Mouse (Mus musculus): ENCODE measurements around the gene Tceanc.

The Tceanc gene

DNA sequence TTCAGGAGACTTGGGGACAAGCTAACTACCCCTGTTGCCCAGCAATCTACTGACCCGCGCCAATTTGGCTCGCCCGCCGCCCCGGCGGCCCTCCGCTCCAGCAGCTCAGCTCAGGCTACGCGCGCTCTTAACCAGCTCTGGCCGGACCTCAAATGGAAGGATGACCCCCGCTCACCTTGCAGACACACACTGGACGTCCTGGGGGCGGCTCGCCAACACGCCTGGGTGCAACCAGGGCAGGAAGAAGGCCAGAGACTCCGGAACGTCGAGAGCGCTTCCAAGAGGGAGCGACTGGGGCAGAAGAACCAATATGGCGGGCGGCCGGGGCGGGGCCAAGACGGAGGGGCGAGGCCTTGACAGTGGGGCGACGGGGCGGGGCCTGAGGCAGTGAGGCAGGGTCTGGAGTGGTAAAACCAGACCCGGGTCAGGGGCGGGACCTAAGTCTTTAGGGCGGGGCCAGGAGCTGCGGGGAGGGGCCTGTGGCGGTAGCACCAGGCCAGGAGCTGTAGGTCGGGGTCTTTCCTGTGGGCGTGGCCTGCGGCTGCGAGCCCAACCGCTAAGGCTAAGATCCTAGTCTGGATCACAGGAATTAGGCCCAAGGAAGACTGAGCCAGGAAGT is 38.9 kb downstream of the Tceanc start, which contains the start of gene Rab9:
Gene Rab9 (minus strand): TSS at position 503 of the 619 bp plus-strand sequence.
- DNase-seq (ENCODE audit: low spot score) = peak; percentile 94

DNA sequence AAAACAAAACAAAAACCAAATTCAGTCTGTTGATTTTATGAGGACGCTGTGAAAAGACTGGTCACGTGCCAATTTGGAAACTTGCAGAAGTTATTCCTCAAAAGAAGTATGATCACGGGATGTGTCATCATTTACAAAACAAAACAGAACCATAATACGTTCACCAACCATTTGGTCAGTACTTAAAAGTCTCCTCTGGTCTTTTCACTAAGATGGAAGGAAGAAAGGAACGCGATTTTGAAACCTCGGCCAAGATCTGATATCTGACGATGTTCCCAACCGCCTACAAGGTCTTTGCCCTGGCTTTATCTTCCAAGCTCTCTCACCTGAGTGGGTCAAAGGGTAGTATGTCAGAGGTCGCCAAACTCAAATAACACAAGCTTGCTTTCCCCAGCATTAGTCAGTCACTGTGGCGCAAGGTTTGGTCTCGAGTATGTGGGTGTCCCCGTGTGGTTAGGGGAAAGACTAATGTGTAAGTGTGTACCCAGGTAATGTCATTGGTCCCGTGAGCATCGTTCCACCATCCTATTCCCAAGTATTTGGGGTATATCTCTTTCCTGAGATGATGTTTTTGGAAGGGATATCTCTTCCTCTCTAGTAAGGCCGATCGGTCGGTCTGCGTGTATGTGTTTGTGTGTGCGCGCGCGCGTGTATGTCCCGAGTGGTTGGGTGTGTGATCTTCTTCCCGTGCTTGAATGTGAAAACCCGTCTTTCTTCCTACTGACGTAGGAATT is 39.6 kb downstream of the Tceanc start:
- peak; percentile 21 for DNase-seq (ENCODE audit: low spot score)

- DNase-seq (ENCODE audit: low spot score) = no peak
Measured at GRCm38 (mm10) chrX:166477393-166477792, 41.0 kb downstream of the Tceanc start.

- no peak for DNase-seq (ENCODE audit: low spot score)
Measured at GRCm38 (mm10) chrX:166472612-166473011, 45.8 kb downstream of the Tceanc start.

GRCm38 (mm10) chrX:166468321-166468720 is 50.0 kb downstream of the Tceanc start:
- DNase-seq (ENCODE audit: low spot score) = no peak

DNA sequence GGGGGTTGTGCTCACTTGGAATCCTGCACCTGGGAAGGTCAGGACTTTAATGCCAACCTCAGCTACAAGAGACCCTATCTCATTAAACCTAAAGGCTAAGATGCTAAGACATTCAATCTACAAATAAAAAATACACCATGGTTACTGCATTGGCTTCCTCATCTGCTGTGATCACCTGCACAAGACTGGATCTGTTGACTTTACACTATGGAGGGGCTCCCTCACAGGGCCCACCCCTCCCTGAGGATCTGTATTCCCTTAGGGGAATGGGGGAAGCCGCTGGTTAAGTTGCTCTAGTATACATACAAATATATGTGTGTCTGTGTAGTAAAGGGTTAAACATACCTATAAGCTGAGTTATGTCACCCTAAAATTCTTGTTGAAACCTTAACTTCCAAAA is 62.8 kb downstream of the Tceanc start:
- no peak for DNase-seq (ENCODE audit: low spot score)

DNA sequence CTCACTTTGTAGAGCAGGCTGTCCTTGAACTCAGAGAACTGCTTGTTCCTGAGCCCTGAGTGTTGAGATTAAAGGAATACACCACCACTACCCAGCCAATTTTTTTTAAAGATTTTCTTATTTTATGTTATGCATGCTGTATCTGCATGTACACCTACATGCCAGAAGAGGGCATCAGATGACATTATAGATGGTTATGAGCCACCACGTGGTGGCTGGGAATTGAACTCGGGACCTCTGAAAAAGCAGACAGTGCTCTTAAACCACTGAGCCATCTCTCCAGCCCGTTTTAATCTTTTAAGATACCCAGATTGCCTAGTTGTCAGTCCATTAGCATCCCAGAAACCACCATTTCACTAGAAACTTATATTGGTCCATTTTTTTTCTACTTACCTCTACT is 64.0 kb downstream of the Tceanc start:
- no peak for DNase-seq (ENCODE audit: low spot score)

- DNase-seq (ENCODE audit: low spot score) = no peak
Measured at GRCm38 (mm10) chrX:166453532-166453931, 64.8 kb downstream of the Tceanc start.

Data from urinary bladder, postnatal 14 days (tissue).